Mouse (Mus musculus): ENCODE results near the gene 4930432K21Rik. TPM values are rescaled to one million over a fixed set of nuclear protein-coding genes. Genes with fewer than 3 reads are reported as not detected.

4930432K21Rik gene
- total RNA-seq, 2 experiments from 2014 or later = 0.50 to 1.1 TPM

- no peak for ATAC-seq (replicated peaks; ENCODE audit: low FRiP score, low TSS enrichment, poor library complexity, severe bottlenecking)
These were observed 3.1 kb upstream of the 4930432K21Rik start for GRCm38 (mm10) chr8:84144636-84145245.

GRCm38 (mm10) chr8:84147324-84147766 lies 480 bp upstream of the 4930432K21Rik start:
- ATAC-seq (replicated peaks; ENCODE audit: low FRiP score, low TSS enrichment, poor library complexity, severe bottlenecking) = peak; percentile 22

- no peak for ATAC-seq (replicated peaks; ENCODE audit: low FRiP score, low TSS enrichment, poor library complexity, severe bottlenecking)
These were observed 666 bp downstream of the 4930432K21Rik start for GRCm38 (mm10) chr8:84148531-84148850.

- ATAC-seq (replicated peaks; ENCODE audit: low FRiP score, low TSS enrichment, poor library complexity, severe bottlenecking) = no peak
These were observed 1.4 kb downstream of the 4930432K21Rik start for GRCm38 (mm10) chr8:84149181-84149580.

GRCm38 (mm10) chr8:84157620-84158019 lies 9.8 kb downstream of the 4930432K21Rik start:
- ATAC-seq (replicated peaks; ENCODE audit: low FRiP score, low TSS enrichment, poor library complexity, severe bottlenecking) = no peak

GRCm38 (mm10) chr8:84167696-84168095 lies 19.9 kb downstream of the 4930432K21Rik start:
- ATAC-seq (replicated peaks; ENCODE audit: low FRiP score, low TSS enrichment, poor library complexity, severe bottlenecking) = peak; percentile 75

GRCm38 (mm10) chr8:84170096-84170495 lies 22.3 kb downstream of the 4930432K21Rik start:
- no peak for ATAC-seq (replicated peaks; ENCODE audit: low FRiP score, low TSS enrichment, poor library complexity, severe bottlenecking)

GRCm38 (mm10) chr8:84173861-84174260 lies 26.0 kb downstream of the 4930432K21Rik start:
- peak; percentile 69 for ATAC-seq (replicated peaks; ENCODE audit: low FRiP score, low TSS enrichment, poor library complexity, severe bottlenecking)

GRCm38 (mm10) chr8:84176560-84176959 lies 28.7 kb downstream of the 4930432K21Rik start:
- ATAC-seq (replicated peaks; ENCODE audit: low FRiP score, low TSS enrichment, poor library complexity, severe bottlenecking) = no peak

GRCm38 (mm10) chr8:84177405-84177804 lies 29.6 kb downstream of the 4930432K21Rik start:
- no peak for ATAC-seq (replicated peaks; ENCODE audit: low FRiP score, low TSS enrichment, poor library complexity, severe bottlenecking)

GRCm38 (mm10) chr8:84178592-84178991 lies 30.8 kb downstream of the 4930432K21Rik start:
- ATAC-seq (replicated peaks; ENCODE audit: low FRiP score, low TSS enrichment, poor library complexity, severe bottlenecking) = no peak

GRCm38 (mm10) chr8:84179946-84180345 lies 32.1 kb downstream of the 4930432K21Rik start:
- no peak for ATAC-seq (replicated peaks; ENCODE audit: low FRiP score, low TSS enrichment, poor library complexity, severe bottlenecking)

GRCm38 (mm10) chr8:84180530-84181190 lies 32.8 kb downstream of the 4930432K21Rik start:
- peak; percentile 33 for ATAC-seq (replicated peaks; ENCODE audit: low FRiP score, low TSS enrichment, poor library complexity, severe bottlenecking)

- no peak for ATAC-seq (replicated peaks; ENCODE audit: low FRiP score, low TSS enrichment, poor library complexity, severe bottlenecking)
These were observed 35.0 kb downstream of the 4930432K21Rik start for GRCm38 (mm10) chr8:84182833-84183232.

GRCm38 (mm10) chr8:84183261-84184084 lies 35.6 kb downstream of the 4930432K21Rik start:
- no peak for ATAC-seq (replicated peaks; ENCODE audit: low FRiP score, low TSS enrichment, poor library complexity, severe bottlenecking)

- ATAC-seq (replicated peaks; ENCODE audit: low FRiP score, low TSS enrichment, poor library complexity, severe bottlenecking) = no peak
These were observed 36.5 kb downstream of the 4930432K21Rik start for GRCm38 (mm10) chr8:84184085-84185043.

- ATAC-seq (replicated peaks; ENCODE audit: low FRiP score, low TSS enrichment, poor library complexity, severe bottlenecking) = no peak
These were observed 37.3 kb downstream of the 4930432K21Rik start, which contains the start of gene Nanos3 for GRCm38 (mm10) chr8:84185117-84185516. Nanos3 (minus strand) TSS chr8:84185217.

GRCm38 (mm10) chr8:84186547-84186946 lies 38.7 kb downstream of the 4930432K21Rik start:
- ATAC-seq (replicated peaks; ENCODE audit: low FRiP score, low TSS enrichment, poor library complexity, severe bottlenecking) = peak; percentile 65

GRCm38 (mm10) chr8:84187065-84187755 lies 39.4 kb downstream of the 4930432K21Rik start:
- ATAC-seq (replicated peaks; ENCODE audit: low FRiP score, low TSS enrichment, poor library complexity, severe bottlenecking) = peak; percentile 58
